Mouse (Mus musculus) spleen, adult 2 months (tissue): ENCODE measurements around the gene Kl.

Source experiments
- CTCF ChIP-seq: fragments of 200-500 bp; IDR thresholded peaks from 2 replicates; pipeline ENCODE4 v1.5.1; 2011; ENCODE audit warnings: mild to moderate bottlenecking, inconsistent platforms; ENCODE audit not compliant: insufficient read depth, insufficient read length, insufficient replicate concordance; ENCODE audit errors: extremely low read depth
- POLR2A ChIP-seq: fragments of 200-500 bp; IDR thresholded peaks from 2 replicates; pipeline ENCODE4 v1.6.1; 2011; ENCODE audit warnings: low read depth, low read length, inconsistent platforms

DNA sequence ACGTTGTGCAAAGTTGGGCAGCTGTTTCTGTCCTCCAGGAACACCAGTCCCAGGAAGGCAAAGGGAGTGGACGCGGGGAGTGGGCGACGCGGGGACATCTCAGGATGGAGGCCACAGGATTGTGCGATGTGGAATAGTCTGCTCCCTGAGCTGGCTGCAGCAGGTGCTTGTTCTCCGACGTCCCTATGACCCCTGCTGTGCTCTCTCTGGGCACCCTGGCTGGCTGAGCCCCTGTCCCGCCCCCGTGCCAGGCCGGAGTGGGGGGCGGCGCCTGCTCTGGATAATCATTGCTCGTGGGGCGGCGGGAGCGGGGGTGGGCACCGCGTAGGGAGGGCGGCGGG is at the start of gene Kl:
- TF ChIP-seq POLR2A: no peak
- TF ChIP-seq CTCF: no peak
